Mouse (Mus musculus): Measurements from ENCODE around the gene Klhl26. TPM values are rescaled to one million over a fixed set of nuclear protein-coding genes. Genes with fewer than 3 reads are reported as not detected.

Gene Klhl26
- polyA plus RNA-seq, 1 experiment from 2014 or later: 26.8 TPM

GRCm38 (mm10) chr8:70404212-70404611, 72.6 kb downstream of the Klhl26 start:
- no peak overlapping the region for H3K9ac ChIP-seq (replicated peaks; ENCODE audit: low read length)
- H3K9me3 ChIP-seq (ENCODE audit: low read length): no peaks in the 10 kb centered on the region
- ATAC-seq (ENCODE audit: low FRiP score, low TSS enrichment): no peak
- H3K27me3 ChIP-seq (ENCODE audit: insufficient read depth, low read length): no peaks in the 10 kb centered on the region
- no peaks in the 10 kb centered on the region; the same call in 1 of the 2 replicates for H3K36me3 ChIP-seq (ENCODE audit: insufficient read depth, low read length)
- H3K4me2 ChIP-seq (replicated peaks; ENCODE audit: low read depth, low read length): no peak overlapping the region
- WGBS: over 99% methylated on average over 3 of the region's 3 CpGs
- peaks cover 43% of the 10 kb centered on the region for H3K4me1 ChIP-seq (ENCODE audit: insufficient read depth, low read length)
- H3K27ac ChIP-seq (ENCODE audit: low read length): no peak overlapping the region
- no peak overlapping the region for H3K4me3 ChIP-seq (ENCODE audit: low read length)

Other genes starting within 250 kb of the Klhl26 start
- 28.0 and 34.8 TPM in 2 replicates for gene Sugp2, start 242.7 kb downstream of the Klhl26 start, polyA plus RNA-seq (2015; fragmentation: Nextera tagmentation; extraction: Ambion mirVana)
- 23.8 and 31.5 TPM in 2 replicates for gene Armc6, start 242.5 kb downstream of the Klhl26 start, polyA plus RNA-seq (2015; fragmentation: Nextera tagmentation; extraction: Ambion mirVana)
- gene Homer3, start 194.1 kb downstream of the Klhl26 start, polyA plus RNA-seq (2015; fragmentation: Nextera tagmentation; extraction: Ambion mirVana): 74.2 and 81.3 TPM in 2 replicates
- gene Ddx49, start 174.5 kb downstream of the Klhl26 start, polyA plus RNA-seq (2015; fragmentation: Nextera tagmentation; extraction: Ambion mirVana): 51.8 and 54.1 TPM in 2 replicates
- 389 and 439 TPM in 2 replicates for gene Cope, start 174.4 kb downstream of the Klhl26 start, polyA plus RNA-seq (2015; fragmentation: Nextera tagmentation; extraction: Ambion mirVana)
- gene Cers1, start 161.2 kb downstream of the Klhl26 start, polyA plus RNA-seq (2015; fragmentation: Nextera tagmentation; extraction: Ambion mirVana): 2.5 and 2.7 TPM in 2 replicates
- gene Gdf1, start 147.2 kb downstream of the Klhl26 start, polyA plus RNA-seq (2015; fragmentation: Nextera tagmentation; extraction: Ambion mirVana): 5.5 TPM in 2 replicates
- 10.6 and 10.9 TPM in 2 replicates for gene Upf1, start 123.7 kb downstream of the Klhl26 start, polyA plus RNA-seq (2015; fragmentation: Nextera tagmentation; extraction: Ambion mirVana)
- gene Comp, start 103.4 kb downstream of the Klhl26 start, polyA plus RNA-seq (2015; fragmentation: Nextera tagmentation; extraction: Ambion mirVana): 0.21 and 1.00 TPM in 2 replicates
- gene Crtc1, start 37.4 kb downstream of the Klhl26 start, polyA plus RNA-seq (2015; fragmentation: Nextera tagmentation; extraction: Ambion mirVana): 19.9 and 22.3 TPM in 2 replicates
- 6.5 and 7.0 TPM in 2 replicates for gene Tmem59l, start 10.4 kb upstream of the Klhl26 start, polyA plus RNA-seq (2015; fragmentation: Nextera tagmentation; extraction: Ambion mirVana)
- gene Crlf1, start 16.2 kb upstream of the Klhl26 start, polyA plus RNA-seq (2015; fragmentation: Nextera tagmentation; extraction: Ambion mirVana): 29.3 and 30.7 TPM in 2 replicates
- gene Rex1bd, start 29.8 kb upstream of the Klhl26 start, polyA plus RNA-seq (2015; fragmentation: Nextera tagmentation; extraction: Ambion mirVana): 133 and 135 TPM in 2 replicates
- 869 and 882 TPM in 2 replicates for gene Uba52, start 33.8 kb upstream of the Klhl26 start, polyA plus RNA-seq (2015; fragmentation: Nextera tagmentation; extraction: Ambion mirVana)
- gene Fkbp8, start 50.8 kb upstream of the Klhl26 start, polyA plus RNA-seq (2015; fragmentation: Nextera tagmentation; extraction: Ambion mirVana): 353 and 359 TPM in 2 replicates
- gene Kxd1, start 51.0 kb upstream of the Klhl26 start, polyA plus RNA-seq (2015; fragmentation: Nextera tagmentation; extraction: Ambion mirVana): 65.4 and 69.9 TPM in 2 replicates
- gene Ell, start 62.5 kb upstream of the Klhl26 start, polyA plus RNA-seq (2015; fragmentation: Nextera tagmentation; extraction: Ambion mirVana): 24.1 and 25.1 TPM in 2 replicates
- 215 and 217 TPM in 2 replicates for gene Isyna1, start 117.4 kb upstream of the Klhl26 start, polyA plus RNA-seq (2015; fragmentation: Nextera tagmentation; extraction: Ambion mirVana)
- gene Ssbp4, start 131.9 kb upstream of the Klhl26 start, polyA plus RNA-seq (2015; fragmentation: Nextera tagmentation; extraction: Ambion mirVana): 133 and 149 TPM in 2 replicates
- gene Lrrc25, start 139.2 kb upstream of the Klhl26 start, polyA plus RNA-seq (2015; fragmentation: Nextera tagmentation; extraction: Ambion mirVana): 1.8 and 1.9 TPM in 2 replicates
- 1.0 and 1.2 TPM in 2 replicates for gene Gdf15, start 155.5 kb upstream of the Klhl26 start, polyA plus RNA-seq (2015; fragmentation: Nextera tagmentation; extraction: Ambion mirVana)
- gene Pgpep1, start 183.4 kb upstream of the Klhl26 start, polyA plus RNA-seq (2015; fragmentation: Nextera tagmentation; extraction: Ambion mirVana): 88.5 TPM in 2 replicates
- gene Lsm4, start 196.3 kb upstream of the Klhl26 start, polyA plus RNA-seq (2015; fragmentation: Nextera tagmentation; extraction: Ambion mirVana): 272 and 281 TPM in 2 replicates
- gene Jund, start 222.0 kb upstream of the Klhl26 start, polyA plus RNA-seq (2015; fragmentation: Nextera tagmentation; extraction: Ambion mirVana): 42.1 and 47.4 TPM in 2 replicates
- gene Iqcn, start 226.5 kb upstream of the Klhl26 start, polyA plus RNA-seq (2015; fragmentation: Nextera tagmentation; extraction: Ambion mirVana): 0.04 and 0.06 TPM in 2 replicates
- 0.52 and 0.76 TPM in 2 replicates for gene Gm3336, start 241.6 kb upstream of the Klhl26 start, polyA plus RNA-seq (2015; fragmentation: Nextera tagmentation; extraction: Ambion mirVana)
- 8.8 and 11.6 TPM in 2 replicates for gene Pde4c, start 246.8 kb upstream of the Klhl26 start, polyA plus RNA-seq (2015; fragmentation: Nextera tagmentation; extraction: Ambion mirVana)